ENCODE assay signal across 8 mouse cellular contexts in genomic region chr16:17451541-17452372, GRCm38 (mm10). TPM values are rescaled to one million over a fixed set of nuclear protein-coding genes. Genes with fewer than 3 reads are reported as not detected.
DNase-seq lines count a peak whose midpoint lies in the region; ATAC-seq and TF ChIP-seq lines count a peak whose summit lies in the region.

Crkl (plus strand) TSS chr16:17451987.

- TF ChIP-seq CTCF in MEL (IDR thresholded peaks at IDR 0.05 in 2 of 3, conservative IDR thresholded peaks at IDR 0.05 in 1 of 3; ENCODE audit: control insufficient read depth in 1 of 3, insufficient read depth in 1 of 3, low read depth in 2 of 3, low read length in 3 of 3, poor library complexity in 1 of 3, severe bottlenecking in 1 of 3) = 0 out of 6 replicates have a peak, but pooled peaks of 1 of the 3 experiments have one; percentile 10
- no peak for TF ChIP-seq CTCF in cerebellum, adult 2 months (IDR thresholded peaks at IDR 0.05; ENCODE audit: borderline replicate concordance, insufficient read depth, low read depth, low read length)

- no peak for TF ChIP-seq RAD21 in MEL (IDR thresholded peaks at IDR 0.05; ENCODE audit: low read depth, low read length)

- no peaks in the 10 kb centered on the region for H3K27me3 ChIP-seq in MEL (ENCODE audit: control insufficient read depth in 1 of 2, insufficient read depth in 2 of 2, low read length in 2 of 2)
- no peaks in the 10 kb centered on the region for H3K27me3 ChIP-seq in cerebellum, adult 2 months (ENCODE audit: control insufficient read depth, insufficient read depth, low read length)
- H3K27me3 ChIP-seq in lung, embryonic 16.5 days (ENCODE audit: control insufficient read depth, insufficient read depth, low read depth, low read length) = no peaks in the 10 kb centered on the region

- H3K4me3 ChIP-seq in MEL (ENCODE audit: control insufficient read depth in 1 of 2, insufficient read depth in 1 of 2, low read depth in 2 of 2, low read length in 2 of 2) = peak within 1 kb of the TSS; percentile 75 to 94
- peak within 1 kb of the TSS; percentile 97 for H3K4me3 ChIP-seq in cerebellum, adult 2 months (replicated peaks; ENCODE audit: insufficient read depth, low read depth, low read length)
- H3K4me3 ChIP-seq in lung, embryonic 16.5 days (ENCODE audit: low read length) = peak within 1 kb of the TSS; percentile 99

- peaks cover 39% of the 10 kb centered on the region for H3K79me2 ChIP-seq in MEL (ENCODE audit: control insufficient read depth, insufficient read depth, low read length, poor library complexity)

- no peaks in the 10 kb centered on the region for H3K9me3 ChIP-seq in MEL (replicated peaks; ENCODE audit: insufficient read depth, low read length)
- no peaks in the 10 kb centered on the region; the same call in 1 of the 2 replicates for H3K9me3 ChIP-seq in lung, embryonic 16.5 days (ENCODE audit: control insufficient read depth, low read length)

- WGBS in cerebellum, adult 2 months = under 1% methylated on average over 63 of the region's 63 CpGs
- under 1% methylated on average over 62 of the region's 63 CpGs for WGBS in lung, embryonic 16.5 days

- TF ChIP-seq EP300 in MEL (IDR thresholded peaks at IDR 0.05; ENCODE audit: low read depth in 1 of 2, low read length in 2 of 2) = no peak

- H3K4me2 ChIP-seq in lung, embryonic 16.5 days (ENCODE audit: low read depth, low read length) = peak within 1 kb of the TSS; percentile 92

- peak within 1 kb of the TSS; percentile 58 for H3K27ac ChIP-seq in MEL (ENCODE audit: control insufficient read depth, low read depth, low read length)
- H3K27ac ChIP-seq in cerebellum, adult 2 months (ENCODE audit: insufficient read depth, low read length) = peak within 1 kb of the TSS; percentile 74
- peak within 1 kb of the TSS; percentile 96 for H3K27ac ChIP-seq in lung, embryonic 16.5 days (ENCODE audit: low read length)

- H3K4me1 ChIP-seq in MEL (ENCODE audit: control insufficient read depth in 1 of 2, insufficient read depth in 2 of 2, low read length in 2 of 2) = peaks cover 0 to 7% of the 10 kb centered on the region in 2 experiments; a peak in 2 of 4 replicates
- peaks cover 9% of the 10 kb centered on the region; the same call in 1 of the 2 replicates for H3K4me1 ChIP-seq in cerebellum, adult 2 months (ENCODE audit: control insufficient read depth, insufficient read depth, low read length)
- H3K4me1 ChIP-seq in lung, embryonic 16.5 days (replicated peaks; ENCODE audit: control insufficient read depth, insufficient read depth, low read length) = peaks cover 15% of the 10 kb centered on the region

- peak within 1 kb of the TSS; percentile 87 for H3K9ac ChIP-seq in MEL (ENCODE audit: control insufficient read depth, low read depth, low read length, poor library complexity, severe bottlenecking)
- H3K9ac ChIP-seq in lung, embryonic 16.5 days (ENCODE audit: low read length) = peak within 1 kb of the TSS; percentile 99

- TF ChIP-seq POLR2A in MEL (IDR thresholded peaks at IDR 0.05; ENCODE audit: control insufficient read depth in 1 of 2, insufficient read depth in 1 of 2, low read depth in 1 of 2, low read length in 2 of 2, poor library complexity in 1 of 2) = peak; percentile 87 to 96
- peak; percentile 83; the same call in 1 of the 2 replicates for TF ChIP-seq POLR2A in cerebellum, adult 2 months (IDR thresholded peaks at IDR 0.05; ENCODE audit: borderline replicate concordance, insufficient read depth, low read length)

- DNase-seq in MEL (ENCODE audit: low read depth, low spot score) = peak; percentile 98
- peak; percentile 98 for DNase-seq in cerebellum, adult 2 months
- peak; percentile 99 for DNase-seq in forelimb bud, embryonic 11.5 days (ENCODE audit: low read depth, low spot score)
- peak; percentile 90 for DNase-seq in layer of hippocampus, adult 9-10 months (ENCODE audit: low spot score)
- peak; percentile 95 for DNase-seq in ovary, postnatal 10 days (ENCODE audit: low spot score)
- peak; percentile 97 to 99 for DNase-seq in thymus, postnatal 10 days (ENCODE audit: low spot score in 2 of 2)

- peaks cover 6 to 20% of the 10 kb centered on the region in 2 experiments for H3K36me3 ChIP-seq in MEL (ENCODE audit: control insufficient read depth in 1 of 2, insufficient read depth in 2 of 2, low read length in 2 of 2)
- H3K36me3 ChIP-seq in lung, embryonic 16.5 days (ENCODE audit: control insufficient read depth, insufficient read depth, low read length) = peaks cover 3% of the 10 kb centered on the region; the same call in 1 of the 2 replicates

- ATAC-seq in hematopoietic stem cell, adult 5-6 weeks (replicated peaks in 1 of 2; ENCODE audit: insufficient read depth in 1 of 2, low FRiP score in 2 of 2, low TSS enrichment in 1 of 2, low read depth in 1 of 2, poor library complexity in 2 of 2, severe bottlenecking in 2 of 2) = peak; percentile 91 to 94
- ATAC-seq in lung, embryonic 16.5 days (ENCODE audit: low read depth) = peak; percentile 99

TF ChIP-seq in MEL, 35 proteins besides CTCF, POLR2A, EP300 and RAD21:
- TF ChIP-seq E2F4 (IDR thresholded peaks at IDR 0.05; ENCODE audit: borderline replicate concordance, low read depth, low read length) = no peak
- peak; percentile 57; the same call in 1 of the 2 replicates for TF ChIP-seq ELF1 (IDR thresholded peaks at IDR 0.05; ENCODE audit: low read depth, low read length)
- no peak for TF ChIP-seq MYB (IDR thresholded peaks at IDR 0.05; ENCODE audit: low read depth, low read length)
- TF ChIP-seq CHD1 (IDR thresholded peaks at IDR 0.05; ENCODE audit: low read depth, low read length) = no peak
- TF ChIP-seq ZC3H11A (IDR thresholded peaks at IDR 0.05; ENCODE audit: low read depth, low read length) = no peak
- peak; percentile 88 for TF ChIP-seq POLR2AphosphoS2 (IDR thresholded peaks at IDR 0.05; ENCODE audit: low read length)
- no peak for TF ChIP-seq POLR2AphosphoS5 (IDR thresholded peaks at IDR 0.05; ENCODE audit: borderline replicate concordance, low read depth, low read length)
- peak; percentile 80 for TF ChIP-seq HCFC1 (IDR thresholded peaks at IDR 0.05; ENCODE audit: low read depth, low read length)
- peak; percentile 77 for TF ChIP-seq MXI1 (IDR thresholded peaks at IDR 0.05; ENCODE audit: low read depth, low read length)
- no peak for TF ChIP-seq USF2 (IDR thresholded peaks at IDR 0.05; ENCODE audit: borderline replicate concordance in 1 of 2, insufficient read depth in 1 of 2, low read depth in 1 of 2, low read length in 2 of 2)
- no peak; the same call in 1 of the 2 replicates for TF ChIP-seq USF1 (IDR thresholded peaks at IDR 0.05; ENCODE audit: low read depth, low read length)
- peak; percentile 87 for TF ChIP-seq NRF1 (IDR thresholded peaks at IDR 0.05; ENCODE audit: insufficient read depth, low read depth, low read length, poor library complexity, severe bottlenecking)
- no peak for TF ChIP-seq MAFK (IDR thresholded peaks at IDR 0.05; ENCODE audit: borderline replicate concordance, low read depth, low read length)
- no peak for TF ChIP-seq KAT2A (conservative IDR thresholded peaks at IDR 0.05; ENCODE audit: low read depth, low read length)
- peak; percentile 43 for TF ChIP-seq MAX (IDR thresholded peaks at IDR 0.05; ENCODE audit: low read length)
- TF ChIP-seq SMC3 (IDR thresholded peaks at IDR 0.05; ENCODE audit: low read depth, low read length) = no peak
- TF ChIP-seq TCF12 (IDR thresholded peaks at IDR 0.05; ENCODE audit: low read depth, low read length) = peak; percentile 67; the same call in 1 of the 2 replicates
- TF ChIP-seq MAZ (IDR thresholded peaks at IDR 0.05; ENCODE audit: low read depth, low read length) = peak; percentile 92; the same call in 1 of the 2 replicates
- TF ChIP-seq TBP (IDR thresholded peaks at IDR 0.05; ENCODE audit: low read depth, low read length) = peak; percentile 39; the same call in 1 of the 2 replicates
- no peak for TF ChIP-seq RCOR1 (IDR thresholded peaks at IDR 0.05; ENCODE audit: low read depth, low read length)
- no peak for TF ChIP-seq JUND (IDR thresholded peaks at IDR 0.05; ENCODE audit: low read depth, low read length)
- TF ChIP-seq CHD2 (IDR thresholded peaks at IDR 0.05; ENCODE audit: low read length) = no peak
- TF ChIP-seq BHLHE40 (IDR thresholded peaks at IDR 0.05; ENCODE audit: borderline replicate concordance, low read depth, low read length) = no peak
- peak; percentile 12; the same call in 1 of the 2 replicates for TF ChIP-seq ETS1 (IDR thresholded peaks at IDR 0.05; ENCODE audit: low read depth, low read length)
- TF ChIP-seq SIN3A (IDR thresholded peaks at IDR 0.05; ENCODE audit: low read length) = peak; percentile 87
- TF ChIP-seq ZMIZ1 (IDR thresholded peaks at IDR 0.05; ENCODE audit: low read depth, low read length) = peak; percentile 80
- no peak for TF ChIP-seq ZKSCAN1 (IDR thresholded peaks at IDR 0.05; ENCODE audit: low read depth, low read length)
- TF ChIP-seq ZNF384 (IDR thresholded peaks at IDR 0.05; ENCODE audit: low read depth, low read length) = no peak
- peak; percentile 96 for TF ChIP-seq NELFE (IDR thresholded peaks at IDR 0.05; ENCODE audit: low read depth, low read length)
- peak; percentile 76 for TF ChIP-seq MYC (IDR thresholded peaks at IDR 0.05; ENCODE audit: low read depth, low read length)
- TF ChIP-seq TAL1 (IDR thresholded peaks at IDR 0.05; ENCODE audit: low read length) = no peak
TF ChIP-seq in MEL: peak in this region for 14.

RNA-seq across cellular contexts. Expression of gene Crkl, which starts in this region (rescaled TPM):
- 14.9 and 16.2 TPM in 2 replicates for total RNA-seq in MEL (2012; rRNA removed)
- 100 to 1,000 TPM in 1 of 2 experiments, 10 to 100 TPM in 1; 34.6 to 146 TPM for polyA plus RNA-seq in MEL (2012; ENCODE audit: insufficient read depth in 1 of 2, insufficient read length in 2 of 2, low read depth in 1 of 2, low replicate concordance in 2 of 2, missing spikeins in 1 of 2)
- polyA plus RNA-seq in cerebellum, adult 2 months (2012; rRNA removed) = 37.9 and 41.0 TPM in 2 replicates
- 27.4 and 35.1 TPM in 2 replicates for total RNA-seq in hematopoietic stem cell, adult 5-6 weeks (2017)
- polyA plus RNA-seq in lung, embryonic 16.5 days (2015; fragmentation: Nextera tagmentation; extraction: Ambion mirVana) = 56.7 and 60.4 TPM in 2 replicates

Comparison
In these comparisons a context has a peak if more than half of its experiments do, and no peak if none do; other contexts are left out.
1. Peak in every context shown above with its lines: DNase-seq, ATAC-seq, H3K4me3 ChIP-seq and H3K27ac ChIP-seq.